Mouse (Mus musculus): ENCODE results near the gene Sod2. TPM values are rescaled to one million over a fixed set of nuclear protein-coding genes. Genes with fewer than 3 reads are reported as not detected.
"Not testable (repeated sequence)": the region's sequence is repeated elsewhere in the genome, so short reads cannot be mapped to it uniquely, and the experiment has no call there.

Sod2 gene
- polyA plus RNA-seq, 1 experiment from 2014 or later = 89.6 TPM

DNA sequence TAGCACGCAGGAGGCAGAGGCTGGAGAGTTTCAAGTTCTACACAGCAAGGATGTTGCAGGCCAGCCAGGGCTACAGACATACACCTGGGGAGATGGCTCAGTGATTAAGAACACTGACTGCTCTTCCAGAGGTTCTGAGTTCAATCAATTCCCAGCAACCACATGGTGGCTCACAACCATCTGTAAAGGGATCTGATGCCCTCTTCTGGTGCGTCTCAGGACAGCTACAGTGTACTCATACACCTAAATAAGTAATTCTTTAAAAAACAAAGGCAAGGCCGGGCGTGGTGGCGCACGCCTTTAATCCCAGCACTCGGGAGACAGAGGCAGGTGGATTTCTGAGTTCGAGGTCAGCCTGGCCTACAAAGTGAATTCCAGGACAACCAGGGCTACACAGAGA, 18.6 kb upstream of the Sod2 start:
- H3K36me3 ChIP-seq (replicated peaks; ENCODE audit: control insufficient read depth, insufficient read depth, low read depth, low read length); H3K9ac ChIP-seq (replicated peaks; ENCODE audit: low read length); H3K4me3 ChIP-seq (ENCODE audit: low read depth, low read length); DNase-seq (ENCODE audit: low spot score); H3K4me2 ChIP-seq (ENCODE audit: low read depth, low read length); H3K27me3 ChIP-seq (ENCODE audit: control insufficient read depth, insufficient read depth, low read length); H3K4me1 ChIP-seq (ENCODE audit: control insufficient read depth, insufficient read depth, low read length); H3K27ac ChIP-seq (replicated peaks; ENCODE audit: low read depth, low read length); ATAC-seq (replicated peaks; ENCODE audit: insufficient number of reproducible peaks, low FRiP score, low TSS enrichment, low read depth); H3K9me3 ChIP-seq (replicated peaks; ENCODE audit: control insufficient read depth, low read length): not testable (repeated sequence)
- 94% methylated on average over 8 of the region's 8 CpGs for WGBS

DNA sequence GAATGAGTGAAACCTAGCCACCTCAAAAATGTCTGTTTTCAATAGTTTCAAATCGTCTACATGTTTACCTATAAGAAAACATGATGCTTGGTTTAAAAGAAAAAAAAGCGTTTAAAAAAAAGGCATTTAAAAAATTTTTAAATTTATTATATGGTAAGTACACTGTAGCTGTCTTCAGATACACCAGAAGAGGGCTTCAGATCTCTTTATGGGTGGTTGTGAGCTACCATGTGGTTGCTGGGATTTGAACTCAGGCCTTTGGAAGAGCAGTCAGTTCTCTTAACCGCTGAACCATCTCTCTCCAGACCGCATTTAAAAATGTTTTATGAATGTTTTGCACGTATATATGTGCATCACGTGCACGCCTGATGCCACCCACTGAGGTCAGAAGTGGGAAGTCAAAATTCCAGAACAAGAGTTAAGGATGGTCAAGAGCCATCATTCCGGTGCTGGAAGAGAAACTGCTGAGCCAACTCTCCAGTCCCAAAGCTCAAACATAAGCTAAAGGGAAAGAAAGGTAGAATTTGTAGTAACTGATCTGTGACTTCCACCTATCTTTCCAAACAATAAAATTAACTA, 16.0 kb upstream of the Sod2 start:
- DNase-seq (ENCODE audit: low spot score) = no peak
- Histone ChIP-seq H3K9me3 (replicated peaks; ENCODE audit: control insufficient read depth, low read length) (no peaks in the 10 kb centered on the region), H3K27ac (replicated peaks; ENCODE audit: low read depth, low read length) (no peak overlapping the region), H3K27me3 (ENCODE audit: control insufficient read depth, insufficient read depth, low read length) (no peaks in the 10 kb centered on the region), H3K4me3 (ENCODE audit: low read depth, low read length) (peak overlapping the region; percentile 96), H3K4me1 (ENCODE audit: control insufficient read depth, insufficient read depth, low read length) (no peaks in the 10 kb centered on the region), H3K9ac (replicated peaks; ENCODE audit: low read length) (peak overlapping the region; percentile 100), H3K36me3 (replicated peaks; ENCODE audit: control insufficient read depth, insufficient read depth, low read depth, low read length) (no peaks in the 10 kb centered on the region; the same call in 1 of the 2 replicates), H3K4me2 (ENCODE audit: low read depth, low read length) (peak overlapping the region; percentile 66)
- WGBS = 71% methylated on average over 8 of the region's 8 CpGs
- no peak for ATAC-seq (replicated peaks; ENCODE audit: insufficient number of reproducible peaks, low FRiP score, low TSS enrichment, low read depth)

DNA sequence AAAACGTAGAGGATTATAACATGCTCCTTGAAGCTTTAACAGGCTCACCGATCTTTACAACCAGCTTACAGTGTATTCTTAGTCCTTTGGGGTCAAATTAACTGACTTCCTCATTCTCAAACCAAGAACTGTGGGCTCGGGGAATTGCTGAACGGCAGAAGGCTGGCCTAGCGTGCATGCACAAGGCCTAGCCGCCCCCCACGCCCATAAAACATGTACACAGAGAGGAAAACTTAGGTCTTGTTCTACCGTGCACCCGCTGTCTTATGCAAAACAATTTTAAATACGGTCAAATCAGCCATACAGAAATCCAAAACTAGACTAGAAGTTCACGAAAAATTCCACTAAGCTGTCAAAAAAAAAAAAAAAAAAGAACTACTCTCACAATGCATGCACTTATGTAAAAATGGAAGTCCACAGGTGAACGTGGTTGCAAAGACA, 15.4 kb upstream of the Sod2 start:
- DNase-seq (ENCODE audit: low spot score) = peak; percentile 26
- peak overlapping the region; percentile 66 for H3K4me2 ChIP-seq (ENCODE audit: low read depth, low read length)
- H3K27ac ChIP-seq (replicated peaks; ENCODE audit: low read depth, low read length) = peak overlapping the region; percentile 98; the same call in 1 of the 2 replicates
- no peak for ATAC-seq (replicated peaks; ENCODE audit: insufficient number of reproducible peaks, low FRiP score, low TSS enrichment, low read depth)
- H3K9me3 ChIP-seq (replicated peaks; ENCODE audit: control insufficient read depth, low read length) = no peaks in the 10 kb centered on the region
- no peaks in the 10 kb centered on the region for H3K27me3 ChIP-seq (ENCODE audit: control insufficient read depth, insufficient read depth, low read length)
- 5% methylated on average over 12 of the region's 12 CpGs for WGBS
- H3K4me3 ChIP-seq (ENCODE audit: low read depth, low read length) = peak overlapping the region; percentile 96
- peak overlapping the region; percentile 100 for H3K9ac ChIP-seq (replicated peaks; ENCODE audit: low read length)
- no peaks in the 10 kb centered on the region for H3K4me1 ChIP-seq (ENCODE audit: control insufficient read depth, insufficient read depth, low read length)
- no peaks in the 10 kb centered on the region; the same call in 1 of the 2 replicates for H3K36me3 ChIP-seq (replicated peaks; ENCODE audit: control insufficient read depth, insufficient read depth, low read depth, low read length)

DNA sequence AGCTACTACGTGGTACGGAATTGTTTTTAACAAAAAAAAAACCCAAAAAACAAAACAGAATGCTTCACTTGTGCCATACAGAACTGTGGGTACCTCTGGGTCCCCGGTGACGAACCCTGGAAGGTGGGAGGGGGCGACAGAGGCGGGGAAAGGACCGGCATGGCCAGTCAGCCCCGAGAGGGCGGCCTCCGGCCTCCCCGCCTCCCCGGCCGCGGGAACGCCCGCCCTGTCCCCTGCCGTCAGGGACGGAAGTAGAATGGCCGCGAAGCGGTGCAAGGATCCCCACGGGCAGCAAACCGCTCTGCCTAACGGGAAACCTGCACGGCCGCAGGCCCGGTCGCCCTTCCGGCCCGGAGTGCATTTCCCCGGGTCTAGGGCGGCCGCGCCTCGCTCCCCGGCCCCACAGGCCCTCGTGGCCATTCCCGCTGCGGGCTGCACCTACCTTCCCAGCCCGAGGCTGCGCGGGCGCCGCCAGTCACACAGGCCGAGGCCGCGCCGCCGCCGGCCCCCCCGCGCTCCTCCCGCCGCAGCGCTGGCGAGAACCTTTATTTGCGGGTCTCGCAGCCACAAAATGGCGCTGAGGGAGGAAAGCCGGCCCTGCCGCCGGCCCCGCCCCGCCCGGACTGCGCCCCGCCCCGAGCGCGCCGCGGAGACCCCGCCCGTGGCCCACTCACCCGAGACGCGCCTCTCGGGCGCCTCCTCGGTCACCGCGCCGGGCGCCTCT, 14.8 kb upstream of the Sod2 start:
- under 1% methylated on average over 59 of the region's 84 CpGs for WGBS
- peak overlapping the region; percentile 66 for H3K4me2 ChIP-seq (ENCODE audit: low read depth, low read length)
- H3K4me3 ChIP-seq (ENCODE audit: low read depth, low read length) = peak overlapping the region; percentile 96
- peak overlapping the region; percentile 98 for H3K27ac ChIP-seq (replicated peaks; ENCODE audit: low read depth, low read length)
- DNase-seq (ENCODE audit: low spot score) (peak; percentile 88), ATAC-seq (replicated peaks; ENCODE audit: insufficient number of reproducible peaks, low FRiP score, low TSS enrichment, low read depth) (peak; percentile 89)
- H3K36me3 ChIP-seq (replicated peaks; ENCODE audit: control insufficient read depth, insufficient read depth, low read depth, low read length) = no peaks in the 10 kb centered on the region; the same call in 1 of the 2 replicates
- peak overlapping the region; percentile 100 for H3K9ac ChIP-seq (replicated peaks; ENCODE audit: low read length)
- H3K27me3 ChIP-seq (ENCODE audit: control insufficient read depth, insufficient read depth, low read length) = no peaks in the 10 kb centered on the region
- no peaks in the 10 kb centered on the region for H3K9me3 ChIP-seq (replicated peaks; ENCODE audit: control insufficient read depth, low read length)
- H3K4me1 ChIP-seq (ENCODE audit: control insufficient read depth, insufficient read depth, low read length) = no peaks in the 10 kb centered on the region

DNA sequence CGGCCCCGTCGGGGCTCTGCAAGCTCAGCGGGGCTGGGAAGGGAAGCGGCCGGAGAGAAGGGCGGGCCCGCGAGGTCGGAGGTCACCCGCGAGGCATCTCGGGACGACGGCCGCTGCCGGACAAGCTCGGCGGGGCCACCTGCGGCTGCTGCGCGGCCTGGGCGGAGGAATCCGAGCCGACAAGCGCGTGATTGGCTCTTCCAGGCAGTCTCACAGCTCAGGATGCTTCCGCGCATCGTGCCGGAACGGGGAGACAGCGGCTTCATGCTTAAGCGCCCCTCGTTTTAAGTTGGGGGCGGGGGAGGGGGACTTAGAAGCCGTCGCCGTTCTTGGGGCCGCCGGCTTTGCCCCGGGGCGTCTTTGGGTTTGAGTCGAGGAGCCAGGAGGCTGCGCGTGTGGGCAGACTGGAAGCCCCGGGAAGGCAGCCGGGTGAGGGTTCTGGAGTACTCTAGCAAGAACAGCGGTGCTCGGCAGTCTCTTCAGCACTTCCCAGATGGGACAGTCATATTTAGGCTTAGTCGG, 14.1 kb upstream of the Sod2 start:
- ATAC-seq (replicated peaks; ENCODE audit: insufficient number of reproducible peaks, low FRiP score, low TSS enrichment, low read depth) (peak; percentile 83), DNase-seq (ENCODE audit: low spot score) (peak; percentile 95)
- H3K36me3 ChIP-seq (replicated peaks; ENCODE audit: control insufficient read depth, insufficient read depth, low read depth, low read length) = no peaks in the 10 kb centered on the region; the same call in 1 of the 2 replicates
- no peaks in the 10 kb centered on the region for H3K27me3 ChIP-seq (ENCODE audit: control insufficient read depth, insufficient read depth, low read length)
- H3K4me3 ChIP-seq (ENCODE audit: low read depth, low read length) = peak overlapping the region; percentile 96
- H3K27ac ChIP-seq (replicated peaks; ENCODE audit: low read depth, low read length) = peak overlapping the region; percentile 98
- WGBS = under 1% methylated on average over 50 of the region's 51 CpGs
- peak overlapping the region; percentile 100 for H3K9ac ChIP-seq (replicated peaks; ENCODE audit: low read length)
- H3K9me3 ChIP-seq (replicated peaks; ENCODE audit: control insufficient read depth, low read length) = no peaks in the 10 kb centered on the region
- H3K4me2 ChIP-seq (ENCODE audit: low read depth, low read length) = peak overlapping the region; percentile 35
- H3K4me1 ChIP-seq (ENCODE audit: control insufficient read depth, insufficient read depth, low read length) = no peaks in the 10 kb centered on the region

DNA sequence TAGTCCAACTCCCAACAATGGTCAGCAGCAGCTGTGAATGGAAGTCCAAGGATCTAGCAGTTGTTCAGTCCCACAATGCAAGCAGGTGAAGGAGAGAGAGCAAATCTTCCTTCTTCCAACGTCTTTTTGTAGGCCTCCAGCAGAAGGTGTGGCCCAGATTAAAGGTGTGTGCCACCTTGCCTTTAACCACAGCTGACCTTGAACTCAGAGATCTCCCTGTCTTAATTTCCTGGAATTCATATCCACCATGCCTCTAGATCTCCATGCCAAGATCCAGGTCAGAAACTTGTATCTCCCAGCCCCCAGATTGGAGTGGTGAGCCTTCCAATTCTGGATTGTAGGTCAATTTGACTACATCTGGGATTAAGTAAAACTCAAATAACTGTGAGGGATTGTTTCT, 12.6 kb upstream of the Sod2 start, which contains the start of gene Wtap:
TSS of gene Wtap (minus strand) at position 101 of the 400 bp plus-strand sequence.
- no peak within 1 kb of the TSS for H3K9ac ChIP-seq (replicated peaks; ENCODE audit: low read length)
- DNase-seq (ENCODE audit: low spot score) (no peak), ATAC-seq (replicated peaks; ENCODE audit: insufficient number of reproducible peaks, low FRiP score, low TSS enrichment, low read depth) (no peak)
- WGBS = 70% methylated on average over 1 of the region's 1 CpGs
- peak within 1 kb of the TSS; percentile 35 for H3K4me2 ChIP-seq (ENCODE audit: low read depth, low read length)
- H3K36me3 ChIP-seq (replicated peaks; ENCODE audit: control insufficient read depth, insufficient read depth, low read depth, low read length) = no peaks in the 10 kb centered on the region
- H3K27me3 ChIP-seq (ENCODE audit: control insufficient read depth, insufficient read depth, low read length) = no peaks in the 10 kb centered on the region
- H3K27ac ChIP-seq (replicated peaks; ENCODE audit: low read depth, low read length) = no peak within 1 kb of the TSS
- no peaks in the 10 kb centered on the region for H3K9me3 ChIP-seq (replicated peaks; ENCODE audit: control insufficient read depth, low read length)
- peak within 1 kb of the TSS; percentile 96 for H3K4me3 ChIP-seq (ENCODE audit: low read depth, low read length)
- no peaks in the 10 kb centered on the region for H3K4me1 ChIP-seq (ENCODE audit: control insufficient read depth, insufficient read depth, low read length)

DNA sequence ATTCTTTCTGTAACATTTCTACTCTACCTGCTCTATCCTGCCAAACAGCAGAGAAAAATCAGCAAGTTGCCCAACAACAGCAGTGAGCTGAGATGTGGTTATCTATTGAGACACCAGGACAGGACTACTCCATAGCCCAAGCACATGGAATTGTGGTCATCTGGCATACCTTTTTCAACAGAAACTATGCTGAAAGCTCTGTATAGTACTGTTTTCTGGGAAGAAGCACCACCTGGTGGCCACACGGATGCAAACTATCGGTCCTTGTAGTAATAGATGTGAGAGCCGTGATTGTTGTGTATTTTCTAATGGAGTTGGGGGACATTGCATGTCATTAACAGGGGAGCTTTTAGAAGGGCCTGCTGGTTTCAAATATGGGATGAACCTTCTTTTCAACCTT, 10.3 kb upstream of the Sod2 start:
- Histone ChIP-seq H3K9me3 (replicated peaks; ENCODE audit: control insufficient read depth, low read length) (no peaks in the 10 kb centered on the region), H3K36me3 (replicated peaks; ENCODE audit: control insufficient read depth, insufficient read depth, low read depth, low read length) (no peaks in the 10 kb centered on the region), H3K4me1 (ENCODE audit: control insufficient read depth, insufficient read depth, low read length) (no peaks in the 10 kb centered on the region), H3K4me3 (ENCODE audit: low read depth, low read length) (no peak overlapping the region), H3K4me2 (ENCODE audit: low read depth, low read length) (no peak overlapping the region), H3K27ac (replicated peaks; ENCODE audit: low read depth, low read length) (no peak overlapping the region), H3K27me3 (ENCODE audit: control insufficient read depth, insufficient read depth, low read length) (no peaks in the 10 kb centered on the region), H3K9ac (replicated peaks; ENCODE audit: low read length) (no peak overlapping the region)
- 20% methylated on average over 3 of the region's 3 CpGs for WGBS
- no peak for ATAC-seq (replicated peaks; ENCODE audit: insufficient number of reproducible peaks, low FRiP score, low TSS enrichment, low read depth)
- peak; percentile 62 for DNase-seq (ENCODE audit: low spot score)

DNA sequence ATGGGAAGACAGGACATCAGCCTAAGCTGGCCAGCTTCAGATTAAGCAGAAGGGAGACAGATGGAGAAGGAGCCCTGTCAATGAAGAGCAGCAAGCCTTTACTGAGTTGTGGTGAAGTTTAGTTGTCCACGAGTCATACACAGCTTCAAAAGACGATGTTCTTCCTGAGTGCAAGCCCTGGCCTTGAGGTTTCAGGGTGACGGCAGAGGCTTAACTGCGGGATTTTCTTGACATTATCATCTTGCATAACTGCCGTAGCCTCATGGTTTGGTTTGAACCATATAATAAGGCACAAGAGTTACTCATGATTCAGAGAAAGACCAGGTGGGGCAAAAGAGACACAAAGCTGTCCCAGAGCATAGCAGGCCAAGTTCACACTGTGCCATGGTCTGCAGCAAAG, 8.8 kb upstream of the Sod2 start:
- ATAC-seq (replicated peaks; ENCODE audit: insufficient number of reproducible peaks, low FRiP score, low TSS enrichment, low read depth) (no peak), DNase-seq (ENCODE audit: low spot score) (no peak)
- H3K36me3 ChIP-seq (replicated peaks; ENCODE audit: control insufficient read depth, insufficient read depth, low read depth, low read length) = no peaks in the 10 kb centered on the region
- no peak overlapping the region for H3K4me2 ChIP-seq (ENCODE audit: low read depth, low read length)
- H3K4me1 ChIP-seq (ENCODE audit: control insufficient read depth, insufficient read depth, low read length) = no peaks in the 10 kb centered on the region
- no peak overlapping the region for H3K9ac ChIP-seq (replicated peaks; ENCODE audit: low read length)
- no peak overlapping the region for H3K4me3 ChIP-seq (ENCODE audit: low read depth, low read length)
- H3K9me3 ChIP-seq (replicated peaks; ENCODE audit: control insufficient read depth, low read length) = no peaks in the 10 kb centered on the region
- WGBS = 91% methylated on average over 5 of the region's 5 CpGs
- no peaks in the 10 kb centered on the region for H3K27me3 ChIP-seq (ENCODE audit: control insufficient read depth, insufficient read depth, low read length)
- no peak overlapping the region for H3K27ac ChIP-seq (replicated peaks; ENCODE audit: low read depth, low read length)

Data from embryonic facial prominence, embryonic 11.5 days (tissue).